Mouse (Mus musculus): ENCODE measurements at regions not wholly inside any gene's neighbourhood (a gene's known extent, or its start where the extent isn't known, plus 50 kb on each side); places are given as distances from the start of the nearest gene placed in this dataset.

DNA sequence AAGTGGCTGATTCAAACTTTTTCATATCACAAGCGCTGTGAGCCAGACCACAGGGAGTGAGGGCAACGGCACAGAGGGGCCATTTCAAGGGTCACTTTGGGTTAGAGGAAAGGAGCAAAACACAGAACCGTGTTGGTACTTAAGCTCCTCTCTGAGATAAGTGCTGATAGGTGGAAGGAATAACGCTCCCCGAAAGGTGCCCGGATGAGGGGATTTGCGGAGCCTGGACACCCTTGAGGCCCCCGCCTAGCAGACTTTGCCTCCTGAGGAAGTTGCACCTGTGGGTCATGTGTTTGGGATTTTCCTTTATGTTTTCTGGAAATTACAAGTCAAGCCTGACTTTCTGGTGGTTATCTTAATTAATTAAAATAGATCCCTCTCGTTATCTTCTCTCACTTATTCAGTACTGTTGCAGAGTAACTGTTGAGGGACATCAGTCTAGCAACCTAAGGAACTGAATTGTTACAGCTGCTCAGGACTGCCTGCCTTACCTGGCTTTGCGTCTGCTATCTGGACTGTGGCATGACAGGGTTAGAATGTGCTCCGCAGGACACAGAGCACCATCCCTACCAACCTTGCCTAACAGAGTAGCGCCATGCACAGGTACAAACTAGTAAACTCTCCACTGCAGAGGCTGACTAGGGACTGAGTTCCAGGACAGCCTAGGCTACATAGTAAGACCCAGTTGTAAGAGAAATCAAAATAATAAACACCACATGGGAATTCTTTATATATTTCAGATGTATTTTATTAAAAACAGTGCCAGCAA is 137.4 kb upstream of the Plcz1 start:
- DNase-seq (ENCODE audit: low read depth), result no peak

- no peak for DNase-seq (ENCODE audit: low read depth)
Observed at GRCm38 (mm10) chr6:140172716-140173115, 131.5 kb upstream of the Plcz1 start.

- peak; percentile 55 for DNase-seq (ENCODE audit: low read depth)
Observed at GRCm38 (mm10) chr6:140169836-140170235, 128.6 kb upstream of the Plcz1 start.

DNA sequence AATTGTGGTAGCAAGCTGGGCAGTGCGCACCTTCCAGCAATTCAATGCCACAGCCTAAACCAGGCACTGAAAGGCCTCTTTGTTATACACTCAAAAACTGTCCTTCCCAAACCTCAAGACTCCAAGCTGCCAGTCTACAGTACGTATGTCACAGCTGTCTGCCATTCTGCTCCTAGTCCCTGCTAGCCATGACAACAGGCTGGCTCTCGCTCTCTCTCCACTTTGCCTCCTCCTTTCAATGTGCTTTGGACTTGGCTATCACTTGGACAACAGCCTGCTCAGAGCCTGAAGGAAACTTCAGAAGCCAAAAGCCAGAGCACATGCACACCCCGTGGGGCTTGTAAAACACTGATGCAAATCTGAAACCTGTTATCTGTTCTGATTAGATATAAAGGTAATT is 125.9 kb upstream of the Plcz1 start:
- DNase-seq (ENCODE audit: low read depth), result no peak

DNA sequence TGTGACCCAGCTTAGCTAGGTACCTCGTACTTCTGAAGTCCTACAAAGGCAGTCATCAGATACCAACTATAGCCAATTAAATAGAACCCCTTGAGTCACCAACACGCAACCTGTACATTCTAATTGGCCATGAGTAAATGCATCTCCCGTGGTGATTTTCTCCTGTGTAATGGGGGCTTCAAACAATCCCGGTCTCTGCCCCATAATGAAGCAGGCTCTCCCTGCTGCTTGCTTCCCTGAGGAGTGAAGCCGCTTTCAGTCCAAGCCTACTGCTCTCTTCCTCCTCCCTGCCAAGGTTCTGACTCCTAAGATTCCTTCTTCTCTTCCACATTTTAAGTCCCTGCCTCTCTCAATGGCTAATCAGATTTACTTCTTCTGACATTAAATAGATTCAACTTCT is 121.5 kb upstream of the Plcz1 start:
- DNase-seq (ENCODE audit: low read depth), result no peak

- no peak for DNase-seq (ENCODE audit: low read depth)
Observed at GRCm38 (mm10) chr6:140161482-140161881, 120.2 kb upstream of the Plcz1 start.

GRCm38 (mm10) chr6:140160946-140161345 is 119.7 kb upstream of the Plcz1 start:
- DNase-seq (ENCODE audit: low read depth), result no peak

GRCm38 (mm10) chr6:140158986-140159385 is 117.7 kb upstream of the Plcz1 start:
- DNase-seq (ENCODE audit: low read depth), result no peak

- DNase-seq (ENCODE audit: low read depth), result no peak
Observed at GRCm38 (mm10) chr6:140157375-140157774, 116.1 kb upstream of the Plcz1 start.

DNA sequence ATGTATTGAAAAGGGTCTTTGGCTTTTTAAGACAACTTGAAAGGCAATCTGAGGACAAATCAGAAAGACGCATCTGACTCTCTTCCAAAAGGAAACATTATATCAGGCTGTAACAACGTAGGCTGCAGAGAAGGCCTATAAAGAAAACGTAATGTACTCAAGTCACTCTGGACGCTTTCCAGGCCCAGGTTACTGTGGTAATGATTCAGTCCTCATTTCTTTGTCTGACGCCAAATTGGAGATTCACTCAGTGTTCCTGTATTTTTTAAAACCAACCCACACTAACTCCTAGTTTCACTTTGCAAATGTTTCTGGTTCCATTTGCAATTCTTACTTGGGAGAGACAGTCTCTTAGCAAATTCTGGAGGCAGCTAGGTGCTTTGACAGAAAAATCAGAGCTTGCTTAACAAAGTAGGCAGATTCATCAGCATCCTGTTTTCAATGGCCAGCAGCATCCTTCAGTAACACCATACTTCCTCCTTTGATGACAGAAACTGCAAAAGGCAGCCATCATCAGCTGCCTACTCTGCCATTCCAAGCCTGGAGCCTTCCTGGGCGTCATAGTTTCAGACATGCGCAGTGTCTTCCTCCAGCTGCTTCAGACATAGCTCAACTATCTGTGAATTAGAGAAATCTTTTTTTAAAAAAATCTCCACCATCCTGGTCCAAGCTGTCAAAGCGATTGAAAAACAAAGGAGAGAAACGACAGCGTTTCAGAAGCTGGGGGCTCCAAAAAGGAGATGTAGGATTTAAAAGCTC is 111.3 kb upstream of the Plcz1 start:
- no peak for DNase-seq (ENCODE audit: low read depth)

DNA sequence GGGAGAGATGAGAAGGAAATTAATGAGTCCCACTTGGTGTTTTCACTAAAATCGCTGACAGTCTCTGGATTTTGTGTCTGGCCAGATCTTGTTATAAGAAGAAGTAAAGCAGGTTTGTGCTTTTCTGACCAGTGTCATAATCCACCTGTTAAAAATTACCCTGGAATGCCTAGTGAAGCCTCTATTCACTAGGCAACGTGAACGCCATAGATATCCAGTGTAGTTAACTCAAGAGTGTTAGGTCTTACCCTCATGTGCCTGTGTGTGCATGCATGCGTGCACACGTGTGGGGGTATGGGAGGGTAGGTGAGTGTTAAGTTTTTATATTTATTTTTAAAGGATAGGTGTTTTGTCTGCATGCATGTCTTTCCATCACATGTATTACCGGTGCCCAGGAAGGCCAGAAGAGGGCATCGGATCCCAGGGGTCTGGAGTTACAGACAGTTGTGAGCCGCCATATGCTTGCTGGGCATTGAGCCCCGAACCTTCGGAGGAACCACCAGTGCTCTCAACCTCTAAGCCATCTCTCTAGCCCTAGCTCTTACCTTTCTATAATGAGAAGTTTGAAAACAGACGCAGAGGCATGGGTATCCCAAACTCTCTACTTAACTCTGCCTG is 107.5 kb upstream of the Plcz1 start:
- DNase-seq (ENCODE audit: low read depth), result no peak

DNA sequence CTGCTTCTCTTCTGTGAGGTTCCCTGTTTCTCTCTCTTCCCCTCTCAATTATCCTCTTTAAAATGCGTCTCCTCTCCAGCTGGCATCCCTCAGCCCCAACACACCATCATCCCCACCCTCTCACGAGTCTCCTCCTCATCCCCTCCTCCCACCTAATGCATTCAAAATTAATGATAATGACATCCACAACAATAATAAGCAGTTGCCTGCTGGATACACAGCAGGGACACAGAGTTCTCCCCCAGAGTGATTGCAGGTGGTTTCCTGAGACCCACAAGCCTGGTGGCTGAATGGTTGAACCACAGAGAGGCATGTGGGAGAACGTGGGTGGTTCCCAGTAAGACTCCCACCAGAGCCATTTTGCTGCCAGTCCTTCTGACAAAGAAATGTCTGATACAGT is 106.9 kb upstream of the Plcz1 start:
- no peak for DNase-seq (ENCODE audit: low read depth)

DNA sequence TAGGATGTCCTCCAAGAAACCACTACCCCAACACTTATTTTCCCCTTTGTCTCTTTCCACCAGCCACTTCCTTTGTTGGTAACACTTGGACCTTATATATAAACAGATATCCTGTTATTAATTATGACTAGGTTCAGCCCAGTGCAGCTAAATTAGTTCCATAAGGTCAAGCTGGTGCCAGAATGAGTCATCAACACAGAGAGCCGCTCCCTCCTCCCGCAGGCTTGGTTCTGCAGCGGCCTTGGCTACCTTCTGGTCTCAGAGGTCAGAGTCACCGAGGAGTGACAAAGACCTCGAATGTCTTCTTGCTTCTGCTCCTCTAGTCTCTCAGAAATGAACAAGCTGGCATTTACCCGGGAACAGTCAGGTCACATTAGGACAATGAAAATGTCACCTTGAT is 106.5 kb upstream of the Plcz1 start:
- DNase-seq (ENCODE audit: low read depth), result no peak

DNA sequence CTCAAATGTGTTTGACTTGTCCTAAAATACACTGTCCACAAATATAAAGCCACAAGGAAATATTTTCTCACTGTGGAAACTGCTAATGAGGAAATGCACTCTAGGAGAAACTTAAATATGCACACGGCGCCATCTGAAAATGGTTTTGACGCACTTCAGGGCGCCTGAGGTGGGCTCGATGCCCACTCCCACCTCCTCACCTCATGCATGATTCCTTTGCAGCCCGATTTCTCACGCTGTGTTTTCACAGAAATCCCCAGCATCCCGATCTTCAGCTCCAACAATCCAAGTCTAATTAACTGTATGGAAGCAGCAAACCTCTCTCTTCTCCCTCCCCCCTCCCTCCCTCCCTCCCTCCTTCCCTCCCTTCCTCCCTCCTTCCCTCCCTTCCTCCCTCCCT is 92.5 kb upstream of the Plcz1 start:
- no peak for DNase-seq (ENCODE audit: low read depth)

GRCm38 (mm10) chr6:140126645-140127044 is 85.4 kb upstream of the Plcz1 start:
- DNase-seq (ENCODE audit: low read depth), result no peak

DNA sequence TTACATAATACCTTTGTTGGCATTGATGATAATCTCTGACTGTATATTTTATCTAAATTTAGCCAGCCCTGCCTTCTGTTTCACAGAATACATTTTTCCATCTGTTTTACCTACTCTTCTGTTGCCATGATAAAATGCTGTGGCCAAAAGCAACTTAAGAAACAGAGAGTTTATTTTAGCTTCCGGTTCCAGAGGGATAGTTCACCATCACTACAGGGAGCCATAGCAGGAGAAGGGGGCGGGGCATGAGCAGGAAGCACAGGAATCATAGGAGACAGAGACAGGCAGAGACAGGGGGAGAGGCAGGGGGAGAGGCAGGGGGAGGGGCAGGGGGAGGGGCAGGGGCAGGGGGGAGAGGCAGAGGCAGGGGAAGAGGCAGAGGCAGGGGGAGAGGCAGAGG is 72.8 kb upstream of the Plcz1 start:
- DNase-seq (ENCODE audit: low read depth), result no peak

- no peak for DNase-seq (ENCODE audit: low read depth)
Observed at GRCm38 (mm10) chr6:140112054-140112453, 70.8 kb upstream of the Plcz1 start.

DNA sequence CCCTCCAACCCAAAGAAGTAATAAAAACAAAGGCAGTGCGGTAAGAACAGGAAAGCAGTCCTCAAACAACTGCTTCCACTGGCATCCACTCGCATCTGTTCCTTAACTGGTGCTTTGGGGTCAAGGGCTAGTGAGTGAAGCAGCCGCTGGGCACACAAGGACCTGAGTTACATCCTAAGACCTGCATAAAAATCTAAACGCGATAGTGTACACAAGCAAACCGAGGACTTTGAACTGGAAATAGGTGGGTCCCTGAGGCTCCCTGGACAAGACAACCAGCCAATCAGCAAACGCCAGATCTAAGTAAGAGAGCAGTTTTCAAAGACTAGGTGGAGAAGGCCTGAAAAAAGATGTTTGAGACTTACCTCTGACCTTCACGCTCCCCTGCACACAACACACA is 66.8 kb upstream of the Plcz1 start:
- DNase-seq (ENCODE audit: low read depth), result no peak

- no peak for DNase-seq (ENCODE audit: low read depth)
Observed at GRCm38 (mm10) chr6:140107628-140108027, 66.4 kb upstream of the Plcz1 start.

DNA sequence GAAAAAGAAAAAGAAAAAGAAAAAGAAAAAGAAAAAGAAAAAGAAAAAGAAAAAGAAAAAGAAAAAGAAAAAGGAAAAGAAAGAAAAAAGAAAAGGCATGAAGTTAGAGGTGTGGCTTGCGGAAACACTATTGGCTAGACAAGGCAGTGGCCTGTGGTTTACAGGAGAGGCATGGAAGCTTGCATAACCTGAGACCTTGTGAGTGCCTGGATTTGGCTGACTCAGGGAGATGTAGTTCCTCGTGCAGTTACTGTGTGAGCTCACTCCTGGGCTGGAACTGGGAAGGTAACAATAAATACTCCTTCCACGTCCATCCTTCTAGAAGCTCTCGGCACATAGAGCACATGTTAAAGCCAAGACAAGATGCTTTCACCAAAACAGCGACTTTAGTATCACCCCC is 64.9 kb upstream of the Plcz1 start:
- no peak for DNase-seq (ENCODE audit: low read depth)

DNA sequence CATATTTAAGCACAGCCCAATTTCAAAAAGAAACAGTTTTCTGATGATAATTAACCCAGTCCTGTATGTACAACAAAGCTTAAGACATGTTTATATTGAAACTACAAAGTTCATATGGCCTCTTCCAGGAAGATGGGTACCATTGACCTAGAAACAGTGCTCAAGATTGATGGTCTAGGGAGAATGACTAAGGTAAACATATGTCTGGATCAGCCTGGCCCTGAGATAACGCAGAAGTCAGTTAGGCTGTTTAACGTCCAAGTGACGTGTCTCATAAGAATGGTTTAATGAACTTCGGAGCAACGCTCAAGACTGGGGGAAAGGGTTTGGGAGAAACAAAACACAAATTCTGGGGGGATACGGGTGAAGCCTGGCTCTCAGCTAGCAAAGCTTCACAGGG is 60.8 kb upstream of the Plcz1 start:
- no peak for DNase-seq (ENCODE audit: low read depth)

DNA sequence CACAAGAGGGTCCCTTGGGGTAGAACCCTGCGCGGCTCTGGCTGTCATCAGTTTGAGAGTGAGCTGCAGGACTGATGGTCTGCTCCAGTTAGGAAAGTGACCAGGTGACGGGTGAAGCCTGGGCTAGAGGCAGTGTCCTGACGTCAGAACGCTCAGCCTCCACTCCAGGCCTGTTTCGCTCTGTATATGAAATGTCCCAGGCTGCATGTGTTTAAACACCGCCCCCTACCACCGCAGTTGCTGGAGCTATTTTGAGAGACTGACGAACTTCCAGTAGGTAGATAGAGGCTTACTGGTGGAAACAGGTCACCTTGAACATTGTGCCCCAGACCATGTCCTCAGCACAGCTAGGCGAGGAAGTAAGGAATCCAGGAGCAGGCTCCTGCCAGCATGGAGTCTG is 54.2 kb upstream of the Plcz1 start:
- no peak for DNase-seq (ENCODE audit: low read depth)

Measured in gonadal fat pad, adult 2 months (tissue).